Mouse (Mus musculus): Measurements from ENCODE around the gene Cyp2t4. TPM values are rescaled to one million over a fixed set of nuclear protein-coding genes. Genes with fewer than 3 reads are reported as not detected.

The Cyp2t4 gene
- total RNA-seq, 2 experiments from 2014 or later = not detected

DNA sequence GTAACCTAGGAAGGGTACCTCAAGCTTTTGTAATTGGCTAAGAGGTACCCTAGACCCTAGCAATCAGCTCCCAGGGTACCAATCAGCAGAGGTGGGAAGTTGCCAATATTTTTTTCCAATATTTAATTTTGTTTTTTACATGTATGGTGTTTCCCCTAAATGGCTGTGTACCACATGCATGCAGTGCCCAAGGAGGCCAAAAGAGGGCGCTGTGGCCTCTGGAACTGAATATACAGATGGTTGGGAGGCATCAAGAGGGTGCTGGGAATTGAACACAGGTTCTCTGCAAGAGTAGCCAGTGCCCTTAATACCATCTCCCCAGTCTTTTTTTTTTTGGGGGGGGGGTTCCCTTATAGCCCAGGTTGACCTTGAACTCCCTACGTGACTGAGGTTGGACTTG lies 22.1 kb upstream of the Cyp2t4 start:
- TF ChIP-seq CTCF (IDR thresholded peaks at IDR 0.05) = peak; percentile 31
- H3K27ac ChIP-seq = no peak overlapping the region
- H3K4me3 ChIP-seq = no peak overlapping the region
- DNase-seq = no peak
- intact Hi-C loops (cut with DNase I) = no loop called here

DNA sequence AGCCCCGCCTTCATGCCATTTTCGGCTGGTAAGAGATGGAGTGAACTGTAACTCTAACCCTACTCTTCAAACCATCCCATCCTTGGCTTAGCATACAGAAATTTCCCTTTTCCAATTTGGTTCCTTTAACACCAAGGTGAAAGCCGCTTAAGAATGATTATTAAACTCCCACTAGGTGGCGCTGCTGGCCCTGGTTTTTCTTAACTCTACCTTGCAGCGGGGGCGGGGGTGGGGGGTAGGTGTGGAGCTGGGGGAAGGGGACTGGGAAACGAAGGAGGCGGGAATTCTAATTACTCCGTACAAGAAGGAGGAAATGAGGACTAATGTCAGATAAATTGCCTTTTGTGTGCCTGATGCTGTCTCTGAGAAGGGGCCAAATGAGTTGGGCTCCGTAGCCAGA lies 20.9 kb upstream of the Cyp2t4 start:
- intact Hi-C loops (cut with DNase I) = loop anchor here (2.0 kb wide), 3 partner anchors 26 to 152 kb away; no protein-coding TSS in a partner anchor
- peak; percentile 65 for TF ChIP-seq CTCF (IDR thresholded peaks at IDR 0.05)
- H3K4me3 ChIP-seq = no peak overlapping the region
- peak; percentile 67 for DNase-seq
- H3K27ac ChIP-seq = no peak overlapping the region

DNA sequence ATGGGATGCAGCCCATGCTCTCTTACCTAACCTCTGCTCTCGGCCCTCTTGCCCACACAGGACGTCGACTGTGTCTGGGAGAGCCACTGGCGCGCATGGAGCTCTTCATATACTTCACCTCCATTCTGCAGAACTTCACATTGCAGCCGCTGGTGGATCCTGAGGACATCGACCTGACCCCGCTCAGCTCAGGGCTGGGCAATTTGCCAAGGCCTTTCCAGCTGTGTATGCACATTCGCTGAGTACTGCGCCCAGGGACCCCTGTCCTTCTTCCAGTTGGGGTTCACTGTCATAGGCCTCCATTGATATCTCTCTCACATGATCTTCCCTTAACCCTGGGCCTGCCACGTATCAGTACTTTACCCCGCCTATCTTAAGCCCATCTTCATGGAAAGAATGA lies 20.4 kb upstream of the Cyp2t4 start:
- peak; percentile 39 for DNase-seq
- intact Hi-C loops (cut with DNase I) = loop anchor here (2.0 kb wide), 3 partner anchors 26 to 152 kb away; no protein-coding TSS in a partner anchor

DNA sequence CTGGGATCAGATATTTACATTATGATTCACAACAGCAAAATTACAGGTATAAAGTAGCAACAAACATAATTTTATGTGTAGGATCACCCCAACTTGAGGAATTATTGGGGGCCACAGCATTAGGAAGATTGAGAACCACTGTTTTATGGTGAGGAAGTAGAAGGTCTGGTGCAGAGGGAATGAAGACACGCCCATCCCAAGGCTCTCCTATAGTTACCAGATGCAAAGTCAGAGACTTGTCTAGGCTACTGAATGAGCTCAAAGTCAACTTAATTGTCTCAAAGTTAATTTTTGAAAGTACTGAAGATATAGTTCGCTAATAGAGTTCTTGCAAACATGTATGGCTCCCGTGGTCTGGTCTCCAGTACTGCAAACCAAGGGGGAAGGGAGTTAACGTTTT lies 19.8 kb upstream of the Cyp2t4 start:
- TF ChIP-seq CTCF (IDR thresholded peaks at IDR 0.05) = no peak
- Histone ChIP-seq H3K27ac (no peak overlapping the region), H3K4me3 (no peak overlapping the region)
- DNase-seq = no peak
- intact Hi-C loops (cut with DNase I) = loop anchor here (2.0 kb wide), 3 partner anchors 25 to 151 kb away; no protein-coding TSS in a partner anchor

More for the DNA sequence above, 20.4 kb upstream of the Cyp2t4 start:
- H3K27ac ChIP-seq = no peak overlapping the region
- no peak for TF ChIP-seq CTCF (IDR thresholded peaks at IDR 0.05)
- H3K4me3 ChIP-seq = no peak overlapping the region

DNA sequence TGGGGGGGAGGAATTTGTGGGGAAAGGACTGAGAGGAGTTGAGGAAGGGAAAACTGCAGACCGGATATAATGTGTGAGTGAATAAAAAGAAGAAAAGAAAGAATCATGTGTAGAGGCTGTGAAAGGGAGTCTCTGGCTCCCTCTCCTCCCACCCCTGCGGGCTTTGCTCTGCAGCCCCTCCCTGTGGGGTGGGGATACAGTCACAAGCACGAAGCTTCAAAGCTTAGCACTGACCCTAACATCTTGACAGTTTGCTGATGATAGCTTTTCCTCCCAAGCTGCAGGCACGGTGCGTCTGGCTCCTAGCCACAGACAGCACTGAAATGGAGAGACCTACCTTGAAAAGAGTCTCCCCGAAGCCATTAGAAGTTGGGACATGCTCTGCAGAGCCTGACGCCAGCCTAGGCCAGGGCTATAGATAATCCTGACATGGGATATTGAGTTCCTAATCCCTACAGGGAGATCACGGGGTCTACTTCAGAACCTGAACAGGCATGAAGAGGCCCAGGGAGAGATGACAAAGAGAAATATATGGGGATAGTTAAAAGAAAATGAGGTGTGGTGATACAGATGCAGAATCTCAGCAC lies 17.0 kb upstream of the Cyp2t4 start:
- DNase-seq = no peak

DNA sequence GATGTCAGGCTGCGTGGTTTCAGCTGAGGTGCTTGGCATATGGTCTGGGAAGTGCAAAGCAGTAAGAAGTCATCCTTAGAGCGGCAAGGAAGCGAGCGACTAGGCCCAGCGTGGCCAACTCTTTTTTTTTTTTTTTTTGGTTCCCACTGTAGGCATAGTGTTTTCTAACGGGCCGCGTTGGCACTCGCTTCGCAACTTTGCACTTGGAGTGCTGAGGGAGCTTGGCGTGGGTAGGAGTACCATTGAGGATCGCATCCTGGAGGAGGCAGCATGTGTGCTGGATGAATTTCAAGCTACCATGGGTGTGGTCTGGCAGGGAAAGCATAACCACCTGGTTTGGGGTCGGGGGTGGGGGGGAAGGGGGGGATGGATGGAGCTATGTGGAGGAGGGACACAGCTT lies 2.5 kb downstream of the Cyp2t4 start:
- no peak for TF ChIP-seq CTCF (IDR thresholded peaks at IDR 0.05)
- Histone ChIP-seq H3K27ac (no peak overlapping the region), H3K4me3 (no peak overlapping the region)
- no peak for DNase-seq
- intact Hi-C loops (cut with DNase I) = no loop called here

More for the DNA sequence above, 17.0 kb upstream of the Cyp2t4 start:
- intact Hi-C loops (cut with DNase I) = no loop called here
- Histone ChIP-seq H3K27ac (no peak overlapping the region), H3K4me3 (no peak overlapping the region)
- no peak for TF ChIP-seq CTCF (IDR thresholded peaks at IDR 0.05)

DNA sequence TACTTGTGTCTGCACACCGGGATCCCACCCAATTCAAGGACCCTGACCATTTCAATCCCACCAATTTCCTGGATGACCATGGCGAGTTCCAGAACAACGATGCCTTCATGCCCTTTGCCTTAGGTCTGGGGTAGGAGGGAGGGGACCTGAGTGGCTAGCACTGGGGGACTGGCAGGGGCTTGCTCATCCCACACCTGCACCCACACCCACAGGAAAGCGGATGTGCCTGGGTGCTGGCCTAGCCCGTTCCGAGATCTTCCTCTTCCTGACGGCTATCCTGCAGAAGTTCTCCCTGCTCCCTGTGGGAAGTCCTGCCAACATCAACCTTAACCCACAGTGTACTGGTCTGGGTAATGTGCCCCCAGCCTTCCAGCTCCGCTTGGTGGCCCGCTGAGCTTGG lies 4.7 kb downstream of the Cyp2t4 start:
- intact Hi-C loops (cut with DNase I) = loop anchor here (2.0 kb wide), 3 partner anchors 25 to 119 kb away; partner anchors contain the start of gene Coq8b
- no peak for TF ChIP-seq CTCF (IDR thresholded peaks at IDR 0.05)
- no peak overlapping the region for H3K27ac ChIP-seq
- no peak for DNase-seq
- H3K4me3 ChIP-seq = no peak overlapping the region

DNA sequence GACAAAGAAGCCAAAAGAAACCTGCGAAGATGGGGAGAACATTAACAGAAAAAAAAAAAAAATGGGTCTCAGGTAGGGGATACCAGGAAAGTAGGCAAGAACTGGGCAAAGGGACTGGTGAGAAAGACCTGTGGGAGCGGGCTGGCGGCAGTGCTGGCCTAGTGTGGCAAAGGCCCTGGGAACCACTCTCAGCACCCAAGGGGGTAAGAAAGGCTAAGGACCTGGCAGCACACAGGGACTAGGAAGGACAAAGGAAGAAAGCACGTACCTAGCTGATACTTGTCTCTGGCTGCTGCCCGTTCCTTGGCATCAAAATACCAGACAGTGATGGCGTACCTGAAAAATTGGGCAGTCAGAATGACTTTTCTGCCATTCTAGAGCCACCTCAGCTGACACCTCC lies 5.7 kb downstream of the Cyp2t4 start:
- DNase-seq = no peak
- intact Hi-C loops (cut with DNase I) = loop anchor here (2.0 kb wide), 3 partner anchors 26 to 118 kb away; partner anchors contain the start of gene Coq8b
- TF ChIP-seq CTCF (IDR thresholded peaks at IDR 0.05) = no peak
- no peak overlapping the region for H3K4me3 ChIP-seq
- H3K27ac ChIP-seq = peak overlapping the region; percentile 6; the same call in 1 of the 2 replicates

DNA sequence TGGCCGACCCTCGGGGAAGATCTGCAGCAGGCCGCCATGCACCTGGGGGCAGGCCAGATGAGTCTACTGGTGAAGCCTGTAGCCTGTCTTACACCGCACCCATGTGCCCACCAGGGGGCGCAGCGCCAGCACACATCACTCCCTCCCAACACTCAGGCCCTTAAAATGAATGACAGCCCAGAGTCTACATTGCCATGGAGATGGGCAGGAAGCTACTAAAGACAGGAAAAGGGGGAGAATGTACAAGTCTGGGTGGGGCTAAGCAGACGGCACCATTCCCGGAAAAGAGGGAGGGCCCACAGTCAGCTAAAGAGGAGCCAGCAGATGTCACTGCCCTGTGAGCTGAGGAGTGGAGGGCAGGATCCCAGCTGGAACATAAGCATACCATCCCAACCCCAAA lies 6.4 kb downstream of the Cyp2t4 start:
- peak overlapping the region; percentile 38 for H3K4me3 ChIP-seq
- peak; percentile 98 for TF ChIP-seq CTCF (IDR thresholded peaks at IDR 0.05)
- peak overlapping the region; percentile 98 for H3K27ac ChIP-seq
- peak; percentile 90 for DNase-seq
- intact Hi-C loops (cut with DNase I) = loop anchor here (2.0 to 5.0 kb wide), 5 partner anchors 27 to 117 kb away; partner anchors contain the start of genes BC024978, Coq8b, Numbl and Snrpa

DNA sequence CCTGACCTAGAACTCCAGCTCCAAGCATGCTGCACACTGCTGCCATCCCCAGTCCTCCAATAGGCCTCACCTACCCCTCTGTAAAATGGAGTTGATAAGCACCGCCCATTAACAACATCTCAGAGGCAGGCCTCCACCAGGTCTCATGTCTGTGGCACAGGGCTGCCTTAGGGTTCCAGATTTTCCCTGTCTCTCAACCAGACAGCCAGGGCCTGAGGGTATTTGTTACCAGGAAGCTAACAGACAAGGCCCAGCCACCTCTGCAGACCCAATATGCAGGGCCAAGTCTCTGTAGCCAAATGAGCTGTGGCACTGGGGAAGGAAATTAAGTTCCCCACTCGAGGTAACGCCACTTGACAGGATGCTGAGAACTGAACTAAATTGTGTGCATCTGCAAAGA lies 7.4 kb downstream of the Cyp2t4 start:
- peak overlapping the region; percentile 98 for H3K27ac ChIP-seq
- TF ChIP-seq CTCF (IDR thresholded peaks at IDR 0.05) = no peak

DNA sequence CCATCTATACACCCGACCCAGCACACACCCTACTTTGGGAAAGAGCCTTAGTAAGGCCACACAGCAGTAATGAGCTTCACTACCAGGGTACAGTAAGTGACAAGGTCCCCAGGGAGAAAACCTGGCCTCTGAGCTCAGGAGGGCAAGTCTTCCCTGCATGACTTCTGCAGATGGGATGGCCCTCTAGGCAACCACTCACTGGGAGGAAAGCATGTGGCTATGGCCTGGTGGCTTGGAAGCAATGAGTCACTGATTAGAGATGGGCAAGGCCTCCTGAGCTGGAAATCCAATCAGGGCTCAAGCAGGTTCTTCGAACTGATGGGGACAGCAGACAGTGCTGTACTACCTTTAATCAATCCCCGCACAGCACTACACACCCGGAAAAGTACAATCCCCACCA lies 8.2 kb downstream of the Cyp2t4 start:
- no peak for DNase-seq
- Histone ChIP-seq H3K4me3 (peak overlapping the region; percentile 72), H3K27ac (peak overlapping the region; percentile 98)
- no peak for TF ChIP-seq CTCF (IDR thresholded peaks at IDR 0.05)
- intact Hi-C loops (cut with DNase I) = loop anchor here (5.0 kb wide), 2 partner anchors 36 to 96 kb away; partner anchors contain the start of genes BC024978, Numbl and Snrpa

More for the DNA sequence above, 7.4 kb downstream of the Cyp2t4 start:
- intact Hi-C loops (cut with DNase I) = loop anchor here (5.0 kb wide), 2 partner anchors 36 to 96 kb away; partner anchors contain the start of genes BC024978, Numbl and Snrpa
- peak overlapping the region; percentile 72 for H3K4me3 ChIP-seq
- DNase-seq = no peak

DNA sequence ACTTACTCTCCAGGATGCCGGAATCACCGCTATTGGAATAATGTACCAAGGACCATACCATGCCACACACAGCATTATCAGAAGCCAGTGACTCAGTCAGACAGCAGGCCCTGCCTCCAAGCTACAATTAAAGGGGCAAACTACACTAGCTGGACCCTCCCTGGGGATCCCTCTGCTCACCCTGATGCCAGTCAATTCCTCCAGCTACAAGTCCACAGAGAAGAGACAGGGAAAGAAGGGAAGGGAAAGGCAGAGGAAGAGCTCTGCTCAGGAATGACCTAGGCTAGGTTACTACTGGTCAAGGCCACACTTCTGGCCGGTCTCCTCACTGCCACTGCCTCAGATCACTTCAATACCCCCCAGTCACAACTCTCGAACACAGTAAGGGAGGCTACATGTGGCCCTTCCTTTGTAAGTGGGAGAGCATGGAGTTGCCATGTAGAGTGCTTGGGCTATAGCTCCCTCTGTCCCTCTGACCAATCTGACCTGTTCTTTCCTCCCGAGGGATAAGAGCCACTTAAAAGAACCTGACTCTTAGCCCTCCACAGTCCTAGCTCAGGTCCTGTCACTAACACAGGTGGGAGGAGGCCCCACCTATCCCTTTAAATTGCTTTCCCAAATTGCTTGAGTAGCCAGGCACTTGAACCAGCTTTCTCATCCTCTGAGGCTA lies 9.4 kb downstream of the Cyp2t4 start:
- Histone ChIP-seq H3K4me3 (peak overlapping the region; percentile 72), H3K27ac (peak overlapping the region; percentile 98)
- DNase-seq = no peak
- no peak for TF ChIP-seq CTCF (IDR thresholded peaks at IDR 0.05)
- intact Hi-C loops (cut with DNase I) = loop anchor here (5.0 kb wide), 2 partner anchors 34 to 94 kb away; partner anchors contain the start of genes BC024978, Numbl and Snrpa

DNA sequence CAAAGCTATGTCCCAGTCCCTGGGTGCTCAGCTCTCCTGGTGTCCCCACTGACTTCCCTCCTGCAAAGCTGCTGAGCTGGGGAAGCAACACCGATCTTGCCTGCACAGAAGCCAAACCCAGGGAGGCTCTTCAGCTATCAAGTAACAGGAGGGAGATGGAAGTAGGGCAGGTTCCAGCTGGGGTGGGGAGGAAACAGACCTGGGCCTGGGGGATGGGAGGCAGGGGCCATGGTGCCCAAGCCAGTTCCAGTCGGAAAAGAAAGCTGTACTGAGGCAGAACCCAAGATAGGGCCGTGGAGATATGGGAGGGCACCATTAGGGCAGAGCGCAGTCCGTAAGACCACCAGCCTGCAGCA lies 9.9 kb downstream of the Cyp2t4 start:
- no peak for TF ChIP-seq CTCF (IDR thresholded peaks at IDR 0.05)
- H3K4me3 ChIP-seq = peak overlapping the region; percentile 72
- H3K27ac ChIP-seq = peak overlapping the region; percentile 98
- peak; percentile 83 for DNase-seq
- intact Hi-C loops (cut with DNase I) = loop anchor here (5.0 kb wide), 2 partner anchors 34 to 94 kb away; partner anchors contain the start of genes BC024978, Numbl and Snrpa

Data from gastrocnemius, adult 2 months (tissue).